Mouse (Mus musculus) forebrain, embryonic 15.5 days (tissue): Measurements from ENCODE around the gene Slirp. TPM values are rescaled to one million over a fixed set of nuclear protein-coding genes. Genes with fewer than 3 reads are reported as not detected.
"Not testable (repeated sequence)": the region's sequence is repeated elsewhere in the genome, so short reads cannot be mapped to it uniquely, and the experiment has no call there.

Experiments
- ATAC-seq: fragments of 200-750 bp; cut with Nextera tagmentation; replicated peaks from 2 replicates; pipeline ENCODE4 v1.8.0; 2017; ENCODE audit warnings: mild to moderate bottlenecking, moderate TSS enrichment, moderate library complexity
- H3K27ac ChIP-seq: fragments of 300-500 bp; sonication (generic); replicated peaks from 2 replicates; pipeline ENCODE4 v1.5.1; 2015; ENCODE audit warnings: mild to moderate bottlenecking, inconsistent platforms
- H3K27me3 ChIP-seq: fragments of 300-500 bp; sonication (generic); 2 replicates; pipeline ENCODE4 v1.6.1; 2015; ENCODE audit warnings: inconsistent platforms
- H3K36me3 ChIP-seq: fragments of 300-500 bp; sonication (generic); 2 replicates; pipeline ENCODE4 v1.6.1; 2015; ENCODE audit warnings: mild to moderate bottlenecking, inconsistent platforms
- H3K4me1 ChIP-seq: fragments of 300-500 bp; sonication (generic); 2 replicates; pipeline ENCODE4 v1.6.1; 2015; ENCODE audit warnings: inconsistent platforms
- H3K4me2 ChIP-seq: fragments of 300-500 bp; sonication (generic); replicated peaks from 2 replicates; pipeline ENCODE4 v1.6.1; 2015; ENCODE audit warnings: mild to moderate bottlenecking, inconsistent platforms
- H3K4me3 ChIP-seq: fragments of 300-500 bp; sonication (generic); 2 replicates; pipeline ENCODE4 v1.5.1; 2015; ENCODE audit warnings: mild to moderate bottlenecking, inconsistent platforms
- H3K9ac ChIP-seq: fragments of 300-500 bp; sonication (generic); replicated peaks from 2 replicates; pipeline ENCODE4 v1.6.1; 2015; ENCODE audit warnings: mild to moderate bottlenecking, inconsistent platforms
- H3K9me3 ChIP-seq: fragments of 300-500 bp; sonication (generic); 2 replicates; pipeline ENCODE4 v1.6.1; 2016; ENCODE audit warnings: inconsistent platforms
- WGBS: fragments of 180-500 bp; shearing (Covaris S2); methylation state at CpG from one replicate; pipeline ENCODE4 v1.1.7; 2015; ENCODE audit warnings: mixed read lengths; 5-methylcytosine and 5-hydroxymethylcytosine counted together
- polyA plus RNA-seq: library from polyadenylated mRNA; unstranded; fragments of >200 nt; fragmentation: Nextera tagmentation; extraction: Ambion mirVana; gene quantifications from 2 replicates; pipeline ENCODE4 v1.2.1, GENCODE M21; 2015

Gene Slirp
- polyA plus RNA-seq, 1 experiment from 2014 or later = 249 TPM

GRCm38 (mm10) chr12:87443115-87443699 lies 489 bp upstream of the Slirp start:
- no peaks in the 10 kb centered on the region for H3K27me3 ChIP-seq
- H3K36me3 ChIP-seq = peaks cover 52% of the 10 kb centered on the region
- peaks cover 32% of the 10 kb centered on the region for H3K4me1 ChIP-seq
- H3K9ac ChIP-seq = peak overlapping the region; percentile 88
- WGBS = under 1% methylated on average over 33 of the region's 33 CpGs
- peak overlapping the region; percentile 87 for H3K4me2 ChIP-seq
- H3K4me3 ChIP-seq = peak overlapping the region; percentile 98
- H3K9me3 ChIP-seq = no peaks in the 10 kb centered on the region
- peak; percentile 85; the same call in 1 of the 2 replicates for ATAC-seq
- peak overlapping the region; percentile 86 for H3K27ac ChIP-seq

GRCm38 (mm10) chr12:87444211-87444610 lies 515 bp downstream of the Slirp start:
- WGBS = 6% methylated on average over 16 of the region's 16 CpGs
- peak; percentile 39 for ATAC-seq
- peaks cover 51% of the 10 kb centered on the region for H3K36me3 ChIP-seq

GRCm38 (mm10) chr12:87449456-87449855 lies 5.8 kb downstream of the Slirp start:
- Histone ChIP-seq H3K4me3 (no peak overlapping the region), H3K36me3 (peaks cover 82% of the 10 kb centered on the region), H3K4me1 (peaks cover 9% of the 10 kb centered on the region), H3K9ac (no peak overlapping the region), H3K4me2 (no peak overlapping the region), H3K27ac (no peak overlapping the region), H3K27me3 (no peaks in the 10 kb centered on the region), H3K9me3 (no peaks in the 10 kb centered on the region)
- no peak for ATAC-seq
- WGBS = 90% methylated on average over 9 of the region's 9 CpGs

More at GRCm38 (mm10) chr12:87444211-87444610, 515 bp downstream of the Slirp start:
- peak overlapping the region; percentile 98 for H3K4me3 ChIP-seq
- peak overlapping the region; percentile 88; the same call in 1 of the 2 replicates for H3K9ac ChIP-seq
- peaks cover 32% of the 10 kb centered on the region for H3K4me1 ChIP-seq
- no peaks in the 10 kb centered on the region for H3K27me3 ChIP-seq
- no peak overlapping the region for H3K27ac ChIP-seq
- no peaks in the 10 kb centered on the region for H3K9me3 ChIP-seq
- H3K4me2 ChIP-seq = peak overlapping the region; percentile 87

- H3K27ac ChIP-seq = no peak overlapping the region
- no peak for ATAC-seq
- WGBS = 93% methylated on average over 6 of the region's 6 CpGs
- H3K27me3 ChIP-seq = no peaks in the 10 kb centered on the region
- no peaks in the 10 kb centered on the region for H3K4me1 ChIP-seq
- H3K9ac ChIP-seq = no peak overlapping the region
- H3K36me3 ChIP-seq = peaks cover 72% of the 10 kb centered on the region
- H3K4me3 ChIP-seq = no peak overlapping the region
- H3K4me2 ChIP-seq = no peak overlapping the region
- H3K9me3 ChIP-seq = no peaks in the 10 kb centered on the region
These were observed 21.1 kb downstream of the Slirp start for GRCm38 (mm10) chr12:87464678-87465297.

GRCm38 (mm10) chr12:87470263-87471136 lies 26.8 kb downstream of the Slirp start:
- ATAC-seq = no peak
- Histone ChIP-seq H3K27ac (no peak overlapping the region), H3K9me3 (no peaks in the 10 kb centered on the region), H3K9ac (peak overlapping the region; percentile 75; the same call in 1 of the 2 replicates), H3K4me1 (peaks cover 16% of the 10 kb centered on the region), H3K4me3 (peak overlapping the region; percentile 62; the same call in 1 of the 2 replicates), H3K4me2 (peak overlapping the region; percentile 43), H3K27me3 (no peaks in the 10 kb centered on the region), H3K36me3 (peaks cover 23% of the 10 kb centered on the region)
- WGBS = 71% methylated on average over 7 of the region's 7 CpGs

GRCm38 (mm10) chr12:87471421-87471963 lies 27.8 kb downstream of the Slirp start:
- Histone ChIP-seq H3K9me3 (no peaks in the 10 kb centered on the region), H3K27me3 (no peaks in the 10 kb centered on the region), H3K36me3 (peaks cover 19% of the 10 kb centered on the region), H3K9ac (peak overlapping the region; percentile 75), H3K4me3 (peak overlapping the region; percentile 62), H3K4me2 (peak overlapping the region; percentile 43), H3K4me1 (peaks cover 16% of the 10 kb centered on the region), H3K27ac (peak overlapping the region; percentile 88)
- ATAC-seq = no peak
- WGBS = 0% methylated on average over 19 of the region's 19 CpGs

GRCm38 (mm10) chr12:87471964-87472786 lies 28.5 kb downstream of the Slirp start, which contains the start of gene Snw1:
Snw1 (minus strand) TSS chr12:87472274.
- peak; percentile 98 for ATAC-seq
- Histone ChIP-seq H3K4me2 (peak within 1 kb of the TSS; percentile 43), H3K27me3 (no peaks in the 10 kb centered on the region), H3K9ac (peak within 1 kb of the TSS; percentile 75), H3K4me3 (peak within 1 kb of the TSS; percentile 62), H3K9me3 (no peaks in the 10 kb centered on the region), H3K36me3 (peaks cover 14% of the 10 kb centered on the region), H3K27ac (peak within 1 kb of the TSS; percentile 88), H3K4me1 (peaks cover 16% of the 10 kb centered on the region)
- 3% methylated on average over 45 of the region's 45 CpGs for WGBS

GRCm38 (mm10) chr12:87474756-87475155 lies 31.1 kb downstream of the Slirp start:
- no peak for ATAC-seq
- no peak overlapping the region for H3K9ac ChIP-seq
- H3K27me3 ChIP-seq = no peaks in the 10 kb centered on the region
- no peaks in the 10 kb centered on the region for H3K9me3 ChIP-seq
- no peak overlapping the region for H3K4me2 ChIP-seq
- no peak overlapping the region for H3K27ac ChIP-seq
- peaks cover 16% of the 10 kb centered on the region for H3K4me1 ChIP-seq
- no peaks in the 10 kb centered on the region for H3K36me3 ChIP-seq
- no peak overlapping the region for H3K4me3 ChIP-seq
- WGBS = 79% methylated on average over 3 of the region's 3 CpGs

- H3K36me3 ChIP-seq, H3K9me3 ChIP-seq, H3K4me1 ChIP-seq, H3K9ac ChIP-seq, H3K27ac ChIP-seq, ATAC-seq, H3K4me2 ChIP-seq, H3K27me3 ChIP-seq, H3K4me3 ChIP-seq: not testable (repeated sequence)
- 86% methylated on average over 5 of the region's 5 CpGs for whole genome bisulfite sequencing
These were observed 38.8 kb downstream of the Slirp start for GRCm38 (mm10) chr12:87482482-87482881.

- H3K9ac ChIP-seq, H3K4me3 ChIP-seq, H3K4me2 ChIP-seq, H3K36me3 ChIP-seq, H3K4me1 ChIP-seq, H3K27ac ChIP-seq, ATAC-seq, H3K9me3 ChIP-seq, H3K27me3 ChIP-seq: not testable (repeated sequence)
- WGBS = 72% methylated on average over 2 of the region's 2 CpGs
These were observed 45.0 kb downstream of the Slirp start for GRCm38 (mm10) chr12:87488683-87489082.

GRCm38 (mm10) chr12:87494421-87494820 lies 50.7 kb downstream of the Slirp start, which contains the start of gene Gm5788:
Gm5788 (plus strand) TSS chr12:87494721.
- not testable (repeated sequence) for H3K9me3 ChIP-seq, H3K4me2 ChIP-seq, H3K9ac ChIP-seq, H3K27ac ChIP-seq, H3K4me3 ChIP-seq, H3K36me3 ChIP-seq, H3K27me3 ChIP-seq, ATAC-seq, H3K4me1 ChIP-seq
- WGBS = 81% methylated on average over 3 of the region's 3 CpGs
